Mouse (Mus musculus) layer of hippocampus, postnatal 10 days (tissue): ENCODE measurements at regions not wholly inside any gene's neighbourhood (a gene's known extent, or its start where the extent isn't known, plus 50 kb on each side); places are given as distances from the start of the nearest gene placed in this dataset.

Experiments
- DNase-seq, 2 experiments: peaks; one replicate each; pipeline ENCODE4 v3.0.0; 2021; ENCODE audit warnings: low spot score in 2 of 2

DNA sequence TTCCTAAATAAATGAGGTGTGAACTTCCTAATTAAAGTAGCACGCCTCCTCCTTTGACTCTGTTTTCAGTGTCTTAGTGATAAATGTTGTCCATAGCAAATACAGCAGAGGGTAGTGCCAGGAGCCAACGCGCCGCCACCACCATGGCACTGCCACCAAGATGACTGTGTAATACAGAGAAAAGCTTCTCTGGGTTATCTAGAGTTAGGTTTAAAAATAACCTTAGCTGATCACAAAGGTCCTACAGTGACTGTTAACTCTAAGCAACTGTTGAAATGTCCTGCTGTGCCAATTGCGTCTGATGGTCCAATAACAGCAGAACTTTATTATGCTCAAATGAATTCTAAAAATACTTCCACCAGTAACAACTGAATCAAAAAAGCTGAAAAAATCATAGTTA is 186.1 kb upstream of the Hand2 start:
- DNase-seq = no peak

DNA sequence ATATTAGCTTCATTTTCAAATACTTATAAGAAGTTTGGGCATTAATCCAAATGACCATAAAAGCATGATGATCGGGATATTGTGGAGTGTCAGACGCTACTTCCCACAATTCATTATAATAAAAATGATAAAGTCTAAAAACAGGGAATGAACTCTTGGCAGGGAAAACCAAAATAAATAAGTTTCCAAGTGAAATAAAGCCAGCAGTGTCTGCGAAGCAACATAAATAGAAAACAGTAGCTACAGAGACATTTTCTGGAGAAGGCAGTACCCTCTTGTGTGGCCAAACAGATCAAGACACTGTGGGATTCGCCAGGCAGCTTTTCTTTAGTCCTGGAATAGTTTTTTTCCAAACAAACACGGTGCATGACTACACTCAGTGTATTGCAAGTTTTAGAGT is 172.7 kb upstream of the Hand2 start:
- DNase-seq = no peak

DNA sequence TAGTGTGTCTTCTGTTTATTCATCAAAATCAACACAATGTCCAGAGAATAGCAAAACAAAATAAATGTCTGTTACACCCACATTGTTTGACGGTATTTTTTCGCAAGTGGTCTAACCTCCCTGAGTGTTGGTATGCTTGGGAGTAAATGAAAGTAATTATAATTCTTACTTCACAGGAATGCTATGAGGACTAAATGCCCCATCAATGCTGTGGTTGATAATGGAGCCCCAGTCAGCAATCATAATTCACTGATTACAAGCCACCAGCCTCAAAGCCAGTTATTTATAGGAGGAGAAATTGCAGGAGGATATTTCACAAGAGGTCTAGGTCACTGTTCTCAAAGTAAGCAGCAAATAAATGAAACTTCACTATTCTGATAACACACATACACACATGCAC is 129.6 kb upstream of the Hand2 start:
- no peak for DNase-seq

DNA sequence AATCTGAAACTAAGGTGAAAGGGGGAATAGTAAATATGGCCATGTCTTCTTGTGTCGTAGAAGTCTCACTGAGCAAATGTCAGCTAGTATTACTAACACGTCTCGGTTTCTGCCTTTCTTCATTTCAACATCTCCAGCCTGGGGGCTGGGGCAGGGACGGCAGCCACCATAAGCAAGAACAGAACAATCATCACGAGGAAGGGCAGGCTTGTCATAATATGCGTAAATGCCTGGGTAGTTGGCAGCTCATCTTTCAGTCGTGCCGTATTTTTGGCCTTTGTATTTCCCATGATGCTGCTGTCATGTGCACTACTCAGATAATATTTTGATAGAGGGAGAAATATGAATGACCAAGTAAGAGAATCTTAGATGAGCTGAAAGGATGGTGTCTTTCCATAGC is 120.5 kb upstream of the Hand2 start:
- DNase-seq = no peak

DNA sequence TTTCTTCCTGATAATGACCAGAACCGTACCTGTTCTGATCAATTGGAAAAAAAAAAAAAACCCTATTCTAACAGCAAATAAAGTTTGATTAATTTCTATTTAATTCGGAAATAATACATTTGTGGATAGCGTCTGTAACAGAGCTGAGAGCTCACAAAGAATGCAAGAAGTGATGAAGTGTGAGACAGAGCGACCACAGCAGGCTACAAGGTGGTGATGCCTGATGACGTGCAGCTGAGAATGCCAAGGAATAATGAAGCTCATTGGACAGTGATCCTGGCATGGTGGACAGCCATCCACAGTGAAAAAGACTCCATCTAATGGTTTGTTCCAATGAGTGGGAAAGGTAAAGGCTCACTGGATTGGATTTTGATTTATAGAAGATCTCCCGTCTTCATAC is 111.2 kb upstream of the Hand2 start:
- DNase-seq = no peak

DNA sequence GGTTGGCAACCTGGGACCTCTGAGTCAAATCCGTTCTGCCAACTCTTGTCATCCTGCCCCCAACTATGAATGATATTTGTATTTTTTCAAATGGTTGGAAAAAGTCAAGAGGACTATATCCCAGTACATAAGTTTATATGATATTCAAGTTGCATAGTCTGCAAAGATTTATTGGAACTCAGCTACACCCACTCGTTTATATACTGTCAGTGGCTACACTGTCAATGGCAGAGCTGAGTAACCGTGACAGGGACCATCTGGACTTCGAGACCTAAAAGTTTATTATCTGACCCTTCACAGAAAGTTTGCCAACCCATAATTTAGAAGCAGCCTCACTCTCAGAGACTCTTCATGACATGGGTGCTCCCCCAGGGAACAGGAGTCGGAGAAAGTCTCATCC is 107.7 kb upstream of the Hand2 start:
- no peak for DNase-seq

DNA sequence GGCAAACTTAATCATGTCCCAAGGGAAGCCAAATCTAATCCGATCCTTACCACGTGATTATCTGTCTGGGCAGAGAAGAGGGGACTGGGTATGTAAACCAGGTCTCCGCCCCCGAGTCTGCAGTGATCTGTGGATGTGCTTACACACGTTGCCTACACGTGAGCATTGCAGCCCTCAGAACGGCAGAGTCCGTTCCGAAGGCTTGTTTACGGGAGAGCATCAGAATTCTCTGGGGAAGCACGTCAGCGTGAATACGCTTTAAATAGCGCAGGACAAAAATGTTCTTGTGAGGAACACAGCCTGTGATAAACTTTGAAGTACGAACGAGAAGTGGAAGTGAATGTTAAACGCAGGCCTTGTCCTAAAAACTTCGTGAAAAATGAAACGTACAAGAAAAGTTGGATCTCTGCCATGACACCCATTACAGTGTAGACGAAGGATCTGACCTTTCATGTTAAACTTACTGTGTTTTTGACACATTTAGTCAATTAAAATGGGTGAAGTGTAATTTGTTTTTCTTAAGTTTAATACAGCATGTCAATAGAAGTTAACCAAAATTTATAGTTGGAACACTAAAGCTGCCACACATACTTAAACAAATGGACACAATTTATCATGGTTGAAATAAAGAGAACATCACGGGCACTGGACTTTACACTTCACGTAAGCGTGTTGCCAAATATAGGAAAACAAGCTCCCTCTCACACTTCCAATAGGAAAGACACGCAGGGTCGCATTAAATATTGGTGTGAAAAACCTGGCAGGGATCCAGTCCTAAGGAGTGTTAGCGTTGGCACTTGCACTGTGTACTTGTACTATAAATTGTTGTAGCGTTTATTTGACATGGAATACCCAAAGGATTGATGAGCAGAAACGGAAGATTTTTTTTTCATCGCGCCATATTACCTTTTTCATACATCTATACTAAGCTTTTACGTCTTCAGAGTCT is 106.5 kb upstream of the Hand2 start:
- no peak for DNase-seq

DNA sequence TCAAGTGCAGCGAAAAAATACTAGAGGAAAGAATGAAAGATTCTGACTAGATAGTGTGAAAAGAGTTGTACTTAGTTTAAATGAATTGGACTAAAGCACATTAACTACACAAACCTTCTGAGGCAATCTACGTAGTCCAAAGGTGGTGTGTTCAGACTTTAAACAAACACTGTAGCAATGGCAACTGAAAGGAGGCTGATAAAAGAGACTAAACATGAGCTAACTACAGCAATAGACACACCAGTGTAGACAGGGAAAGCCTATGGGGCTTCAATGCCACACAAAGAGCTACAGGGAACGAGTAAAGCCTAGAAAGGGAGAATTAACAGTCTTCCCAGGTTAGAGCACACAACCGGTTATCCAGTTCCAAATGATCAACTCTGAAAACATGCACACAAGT is 90.2 kb upstream of the Hand2 start:
- DNase-seq = no peak

DNA sequence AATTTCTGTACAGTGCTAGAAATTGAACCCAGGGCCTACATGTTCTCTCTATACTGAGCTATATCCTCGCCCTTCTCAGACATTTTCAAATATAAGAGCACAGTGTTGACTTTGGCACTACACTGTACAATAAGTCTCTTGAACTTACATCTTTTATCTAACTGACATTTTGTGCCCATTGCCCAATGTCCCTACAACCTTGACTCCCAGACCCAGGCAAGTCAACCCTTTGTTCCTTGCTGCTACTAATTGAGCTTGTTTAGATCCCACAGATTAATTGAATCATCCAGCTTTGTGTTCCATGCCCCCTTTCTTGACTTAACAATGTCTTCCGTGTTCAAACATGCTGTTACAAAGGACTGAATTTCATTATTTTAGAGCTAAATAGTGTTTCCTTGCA is 78.5 kb upstream of the Hand2 start:
- DNase-seq = no peak

DNA sequence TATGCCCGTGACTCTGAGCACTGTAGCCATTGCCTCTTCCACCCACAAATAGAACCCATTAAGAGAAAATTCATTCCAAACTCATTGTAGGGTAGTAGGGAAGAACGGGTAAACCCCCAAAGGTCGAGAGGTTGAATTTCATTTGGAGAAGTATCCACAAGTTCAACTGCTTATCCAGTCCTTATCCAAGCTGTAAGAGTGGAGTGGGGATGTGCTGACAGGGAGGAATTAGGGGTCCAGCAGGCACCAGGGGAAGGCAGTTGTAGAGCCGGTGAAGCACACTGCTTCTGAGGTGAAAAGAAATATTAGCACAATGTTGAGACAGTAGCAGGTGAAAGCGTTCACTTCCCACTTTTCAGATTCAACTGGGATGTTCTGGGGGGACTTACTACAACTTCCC is 71.7 kb upstream of the Hand2 start:
- no peak for DNase-seq
